Mouse (Mus musculus): ENCODE measurements at regions not wholly inside any gene's neighbourhood (a gene's known extent, or its start where the extent isn't known, plus 50 kb on each side); places are given as distances from the start of the nearest gene placed in this dataset.

DNA sequence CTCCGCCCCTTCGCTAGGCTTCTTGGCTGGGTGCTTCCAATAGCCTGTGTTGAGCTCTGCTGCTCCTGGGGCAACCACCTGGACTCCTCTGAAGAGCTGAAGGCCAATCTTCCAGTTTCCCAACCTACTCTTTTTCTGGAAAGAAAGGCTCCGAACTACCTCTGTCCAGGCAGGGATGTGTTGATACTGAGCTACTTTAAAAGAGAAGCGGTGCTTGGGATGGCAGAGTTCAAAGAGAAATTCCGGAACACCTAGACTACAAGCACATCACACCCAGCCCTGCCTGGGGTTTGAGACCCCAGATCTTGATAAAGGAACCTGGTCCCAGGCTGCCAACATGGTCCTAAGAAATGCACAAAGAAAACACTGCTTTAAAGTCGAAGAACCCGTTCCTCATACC lies 315.7 kb downstream of the Parp8 start:
- Histone ChIP-seq H3K4me1 (ENCODE audit: insufficient read depth, low read length) (peaks cover 19% of the 10 kb centered on the region), H3K4me2 (replicated peaks; ENCODE audit: low read depth, low read length) (no peak overlapping the region), H3K9ac (replicated peaks; ENCODE audit: low read length) (no peak overlapping the region), H3K36me3 (ENCODE audit: insufficient read depth, low read length) (no peaks in the 10 kb centered on the region), H3K27ac (ENCODE audit: low read length) (no peak overlapping the region), H3K27me3 (ENCODE audit: insufficient read depth, low read length) (peaks cover 83% of the 10 kb centered on the region), H3K4me3 (ENCODE audit: low read length) (no peak overlapping the region), H3K9me3 (ENCODE audit: low read length) (no peaks in the 10 kb centered on the region)
- ATAC-seq (ENCODE audit: low FRiP score, low TSS enrichment) = no peak
- WGBS = 17% methylated on average over 7 of the region's 7 CpGs

DNA sequence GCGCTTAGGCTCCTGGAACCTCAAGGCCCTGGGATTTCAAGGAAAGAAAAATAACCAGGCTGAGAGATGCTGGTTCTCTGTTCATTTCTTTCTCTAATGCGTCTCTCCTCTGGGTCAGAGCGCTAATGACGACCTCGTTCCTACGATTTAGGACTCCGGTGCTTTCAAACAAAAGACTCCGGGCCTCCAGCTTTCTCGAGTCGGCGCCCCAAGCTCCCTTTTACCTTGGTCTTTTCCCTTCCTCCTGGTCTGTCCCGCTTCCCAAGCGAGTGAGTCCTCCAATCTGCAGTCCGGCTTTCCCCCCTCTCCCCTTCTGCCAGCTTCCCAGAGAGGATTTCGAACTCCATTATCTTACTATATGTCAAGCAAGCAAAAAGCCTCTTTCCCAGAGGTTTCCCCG lies 316.5 kb downstream of the Parp8 start:
- H3K9me3 ChIP-seq (ENCODE audit: low read length) = no peaks in the 10 kb centered on the region
- H3K4me2 ChIP-seq (replicated peaks; ENCODE audit: low read depth, low read length) = no peak overlapping the region
- no peak overlapping the region for H3K9ac ChIP-seq (replicated peaks; ENCODE audit: low read length)
- peaks cover 85% of the 10 kb centered on the region for H3K27me3 ChIP-seq (ENCODE audit: insufficient read depth, low read length)
- under 1% methylated on average over 16 of the region's 16 CpGs for WGBS
- no peak overlapping the region for H3K4me3 ChIP-seq (ENCODE audit: low read length)
- H3K36me3 ChIP-seq (ENCODE audit: insufficient read depth, low read length) = no peaks in the 10 kb centered on the region
- peaks cover 19% of the 10 kb centered on the region for H3K4me1 ChIP-seq (ENCODE audit: insufficient read depth, low read length)
- H3K27ac ChIP-seq (ENCODE audit: low read length) = no peak overlapping the region
- no peak for ATAC-seq (ENCODE audit: low FRiP score, low TSS enrichment)

DNA sequence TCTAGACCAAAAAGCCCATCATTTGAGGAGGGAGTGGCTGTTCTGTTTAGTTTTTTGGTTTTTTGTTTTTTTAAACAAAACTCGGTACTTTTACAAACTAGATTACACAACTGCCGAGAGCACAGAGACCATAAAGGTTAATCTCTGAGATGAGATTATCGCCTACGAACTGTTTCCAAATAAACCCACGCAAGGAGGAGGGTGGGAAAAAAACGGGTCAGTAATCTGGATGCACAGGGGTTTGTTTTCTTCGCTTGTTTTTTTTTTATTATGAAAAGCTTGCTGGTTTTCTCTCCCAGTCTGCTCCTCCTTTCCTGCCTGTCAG lies 316.9 kb downstream of the Parp8 start:
- Histone ChIP-seq H3K4me2 (replicated peaks; ENCODE audit: low read depth, low read length) (no peak overlapping the region), H3K9ac (replicated peaks; ENCODE audit: low read length) (no peak overlapping the region), H3K9me3 (ENCODE audit: low read length) (no peaks in the 10 kb centered on the region), H3K36me3 (ENCODE audit: insufficient read depth, low read length) (no peaks in the 10 kb centered on the region), H3K27ac (ENCODE audit: low read length) (no peak overlapping the region), H3K4me3 (ENCODE audit: low read length) (no peak overlapping the region), H3K4me1 (ENCODE audit: insufficient read depth, low read length) (peaks cover 19% of the 10 kb centered on the region), H3K27me3 (ENCODE audit: insufficient read depth, low read length) (peaks cover 86% of the 10 kb centered on the region)
- ATAC-seq (ENCODE audit: low FRiP score, low TSS enrichment) = no peak
- WGBS = under 1% methylated on average over 7 of the region's 7 CpGs

DNA sequence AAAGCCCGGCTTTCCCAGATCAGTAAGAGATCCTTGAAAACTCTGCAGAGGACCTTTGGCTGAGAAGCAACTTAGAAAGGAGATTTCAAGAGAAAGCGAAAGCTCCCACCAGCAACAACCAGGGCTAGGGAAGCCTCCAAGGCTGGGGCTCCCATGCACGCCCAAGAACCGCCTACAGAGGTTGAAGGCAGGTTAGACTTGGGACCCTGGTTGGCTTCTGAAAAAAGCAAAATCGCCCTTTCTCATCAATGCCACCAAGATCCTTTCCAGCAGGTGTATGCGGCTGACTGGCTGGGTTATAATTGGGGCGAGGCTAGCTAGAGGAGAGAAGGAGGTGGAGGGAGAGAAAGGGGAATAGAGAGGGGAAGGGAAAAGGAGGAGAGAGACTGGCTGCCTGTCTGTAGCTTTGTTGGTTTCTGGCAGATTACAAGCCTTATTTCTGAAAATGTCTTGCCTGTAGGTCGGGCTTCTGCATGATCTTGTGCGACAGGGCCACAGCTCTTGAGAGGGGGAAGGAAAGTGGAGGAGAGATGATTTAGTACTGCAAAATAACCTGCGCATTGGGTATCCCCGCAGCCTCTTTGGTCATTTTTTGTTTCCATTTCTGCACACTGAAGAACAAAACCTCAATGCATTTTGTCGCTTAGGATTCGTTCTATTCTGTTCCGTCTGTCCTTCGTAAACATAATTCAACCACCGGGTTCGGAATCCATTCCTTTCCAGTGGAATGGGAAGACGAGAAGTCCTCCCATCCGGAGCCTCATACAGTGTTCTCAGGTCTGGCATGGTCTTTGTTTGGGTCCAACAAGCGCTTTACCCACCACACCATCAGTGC lies 317.5 kb downstream of the Parp8 start:
- Histone ChIP-seq H3K36me3 (ENCODE audit: insufficient read depth, low read length) (no peaks in the 10 kb centered on the region), H3K27ac (ENCODE audit: low read length) (no peak overlapping the region), H3K4me3 (ENCODE audit: low read length) (peak overlapping the region; percentile 13; the same call in 1 of the 2 replicates), H3K9me3 (ENCODE audit: low read length) (no peaks in the 10 kb centered on the region), H3K4me1 (ENCODE audit: insufficient read depth, low read length) (peaks cover 19% of the 10 kb centered on the region), H3K9ac (replicated peaks; ENCODE audit: low read length) (no peak overlapping the region), H3K4me2 (replicated peaks; ENCODE audit: low read depth, low read length) (no peak overlapping the region), H3K27me3 (ENCODE audit: insufficient read depth, low read length) (peaks cover 85% of the 10 kb centered on the region)
- no peak for ATAC-seq (ENCODE audit: low FRiP score, low TSS enrichment)
- 4% methylated on average over 20 of the region's 20 CpGs for WGBS

DNA sequence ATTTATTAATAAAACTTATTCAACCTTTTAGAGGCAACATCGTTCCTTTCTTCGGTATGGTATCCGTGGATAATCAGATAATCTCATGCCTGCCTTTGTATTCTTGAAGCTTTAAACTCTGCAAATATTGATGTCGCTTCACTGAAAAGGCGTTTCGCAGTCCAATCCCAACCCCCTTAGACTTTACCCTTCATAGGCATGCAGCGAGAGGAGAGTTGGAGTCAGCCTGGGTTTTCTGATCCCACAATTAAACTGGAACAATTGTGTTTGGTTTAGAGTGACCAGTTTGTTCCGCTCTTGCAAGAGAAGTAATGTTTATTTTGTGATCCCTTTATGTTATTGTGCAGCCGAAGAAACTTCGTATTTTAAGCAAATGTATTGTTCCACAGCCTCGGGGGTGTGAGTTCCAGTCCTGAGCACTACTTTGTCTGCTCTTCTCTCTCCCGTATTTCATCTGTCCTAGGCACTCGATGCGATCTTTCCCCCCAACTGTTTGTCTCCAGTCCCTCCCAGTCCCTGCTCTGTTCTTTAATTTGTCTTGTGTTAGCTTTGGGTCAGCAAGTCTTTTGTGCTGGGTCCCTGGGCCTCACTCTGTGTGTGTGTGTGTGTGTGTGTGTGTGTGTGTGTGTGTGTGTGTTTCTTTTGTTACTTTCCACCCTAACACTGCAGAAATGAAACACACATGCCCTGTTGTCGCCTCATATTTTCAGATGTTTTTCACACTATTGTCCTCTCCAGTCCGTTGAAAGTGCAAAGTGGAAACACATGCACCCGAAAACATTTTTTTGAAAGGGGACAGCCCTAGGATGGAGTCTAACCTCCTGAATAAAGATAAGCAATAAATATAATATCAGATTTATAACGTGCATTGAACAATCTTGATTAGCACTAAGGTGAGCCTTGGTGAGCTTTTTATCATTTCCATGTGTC lies 318.7 kb downstream of the Parp8 start:
- H3K27me3 ChIP-seq (ENCODE audit: insufficient read depth, low read length) = peaks cover 79% of the 10 kb centered on the region
- no peaks in the 10 kb centered on the region for H3K9me3 ChIP-seq (ENCODE audit: low read length)
- no peak overlapping the region for H3K4me3 ChIP-seq (ENCODE audit: low read length)
- H3K36me3 ChIP-seq (ENCODE audit: insufficient read depth, low read length) = no peaks in the 10 kb centered on the region
- 5% methylated on average over 18 of the region's 18 CpGs for WGBS
- no peak for ATAC-seq (ENCODE audit: low FRiP score, low TSS enrichment)
- H3K4me2 ChIP-seq (replicated peaks; ENCODE audit: low read depth, low read length) = no peak overlapping the region
- H3K9ac ChIP-seq (replicated peaks; ENCODE audit: low read length) = no peak overlapping the region
- H3K27ac ChIP-seq (ENCODE audit: low read length) = no peak overlapping the region
- peaks cover 14% of the 10 kb centered on the region; the same call in 1 of the 2 replicates for H3K4me1 ChIP-seq (ENCODE audit: insufficient read depth, low read length)

DNA sequence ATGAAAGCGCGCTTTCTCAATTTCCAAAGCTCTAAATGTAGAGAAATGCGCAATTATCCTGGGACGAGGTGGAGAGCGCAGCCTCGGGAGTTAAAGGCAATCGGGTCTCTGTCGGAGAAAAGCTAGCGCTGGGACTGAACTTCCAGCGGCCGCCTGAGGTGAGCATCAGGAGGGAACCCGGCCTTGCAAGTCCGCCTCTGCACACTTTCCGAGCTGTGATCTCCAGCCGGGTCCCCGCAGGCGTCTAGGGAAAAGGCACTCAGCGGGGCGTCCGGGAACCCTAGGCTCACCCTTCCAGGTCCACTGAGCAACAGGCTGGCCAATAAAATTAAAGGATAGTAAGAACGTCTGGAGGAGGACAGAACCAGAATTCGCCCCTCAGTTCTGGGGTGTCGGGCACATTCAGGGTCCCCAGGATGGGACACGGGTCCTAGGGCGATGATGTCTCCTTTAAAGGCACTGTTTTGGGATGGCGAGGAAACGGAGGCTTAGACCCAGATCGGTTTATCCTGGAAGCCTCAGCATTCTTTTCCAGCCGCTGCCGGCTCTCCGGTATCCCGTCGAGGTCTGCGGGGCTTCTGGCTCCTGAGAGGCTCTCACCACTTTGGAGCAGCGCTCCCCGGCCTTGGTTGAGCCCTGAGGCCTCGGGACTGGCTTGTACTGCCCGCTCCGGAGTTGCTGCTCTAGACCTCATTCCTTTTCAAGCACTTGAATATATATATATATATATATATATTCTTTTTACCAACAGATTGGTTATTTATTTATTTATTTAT lies 319.5 kb downstream of the Parp8 start:
- H3K4me1 ChIP-seq (ENCODE audit: insufficient read depth, low read length) = peaks cover 9% of the 10 kb centered on the region; the same call in 1 of the 2 replicates

DNA sequence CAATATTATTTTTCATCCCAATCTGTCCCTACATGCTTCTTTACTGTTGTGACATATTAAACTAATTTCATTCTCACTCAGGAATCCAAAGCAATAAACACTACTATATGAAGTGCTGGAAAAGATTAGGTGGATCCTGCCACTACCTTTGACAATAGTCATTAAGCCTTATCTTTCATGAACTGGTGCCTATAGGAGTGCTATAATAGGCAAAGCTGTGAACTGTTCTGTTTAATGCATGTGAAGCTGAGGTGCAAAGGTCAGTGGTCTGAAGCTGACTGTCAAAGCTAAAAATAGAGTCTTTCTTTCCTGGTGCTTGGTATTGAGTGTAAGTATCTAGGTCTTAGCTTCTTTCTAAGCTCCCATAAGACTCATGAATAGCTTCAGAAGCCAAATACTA lies 336.6 kb downstream of the Parp8 start:
- ATAC-seq (ENCODE audit: low FRiP score, low TSS enrichment) = no peak
- no peak overlapping the region for H3K4me2 ChIP-seq (replicated peaks; ENCODE audit: low read depth, low read length)
- H3K9me3 ChIP-seq (ENCODE audit: low read length) = no peaks in the 10 kb centered on the region
- no peaks in the 10 kb centered on the region for H3K27me3 ChIP-seq (ENCODE audit: insufficient read depth, low read length)
- no peak overlapping the region for H3K27ac ChIP-seq (ENCODE audit: low read length)
- H3K4me3 ChIP-seq (ENCODE audit: low read length) = no peak overlapping the region
- H3K9ac ChIP-seq (replicated peaks; ENCODE audit: low read length) = no peak overlapping the region
- H3K36me3 ChIP-seq (ENCODE audit: insufficient read depth, low read length) = no peaks in the 10 kb centered on the region
- H3K4me1 ChIP-seq (ENCODE audit: insufficient read depth, low read length) = no peaks in the 10 kb centered on the region

More for the DNA sequence above, 319.5 kb downstream of the Parp8 start:
- no peak overlapping the region for H3K9ac ChIP-seq (replicated peaks; ENCODE audit: low read length)
- WGBS = under 1% methylated on average over 39 of the region's 39 CpGs
- peaks cover 74% of the 10 kb centered on the region for H3K27me3 ChIP-seq (ENCODE audit: insufficient read depth, low read length)
- no peaks in the 10 kb centered on the region for H3K9me3 ChIP-seq (ENCODE audit: low read length)
- H3K4me2 ChIP-seq (replicated peaks; ENCODE audit: low read depth, low read length) = peak overlapping the region; percentile 33
- ATAC-seq (ENCODE audit: low FRiP score, low TSS enrichment) = peak; percentile 64; the same call in 1 of the 2 replicates
- peak overlapping the region; percentile 18 for H3K4me3 ChIP-seq (ENCODE audit: low read length)
- H3K36me3 ChIP-seq (ENCODE audit: insufficient read depth, low read length) = no peaks in the 10 kb centered on the region
- H3K27ac ChIP-seq (ENCODE audit: low read length) = no peak overlapping the region
